Mouse (Mus musculus): ENCODE measurements around the gene Vmn2r88. TPM values are rescaled to one million over a fixed set of nuclear protein-coding genes. Genes with fewer than 3 reads are reported as not detected.
"Not testable (repeated sequence)": the region's sequence is repeated elsewhere in the genome, so short reads cannot be mapped to it uniquely, and the experiment has no call there.

Vmn2r88 gene
- not detected in 2 replicates for polyA plus RNA-seq (2012; rRNA removed)

GRCm38 (mm10) chr14:51410520-51410919, at the start of gene Vmn2r88:
TSS of gene Vmn2r88 (plus strand) at chr14:51410820.
- DNase-seq (ENCODE audit: low read depth) = no peak

GRCm38 (mm10) chr14:51361456-51361855, 49.2 kb upstream of the Vmn2r88 start, which contains the start of gene Gm7247:
TSS of gene Gm7247 (plus strand) at chr14:51361756.
- no peak for DNase-seq (ENCODE audit: low read depth)

- no peak for DNase-seq (ENCODE audit: low read depth)
Measured at GRCm38 (mm10) chr14:51382805-51383204, 27.8 kb upstream of the Vmn2r88 start.

- DNase-seq (ENCODE audit: low read depth) = no peak
Measured at GRCm38 (mm10) chr14:51384351-51384750, 26.3 kb upstream of the Vmn2r88 start.

GRCm38 (mm10) chr14:51385741-51386140, 24.9 kb upstream of the Vmn2r88 start:
- DNase-seq (ENCODE audit: low read depth) = no peak

GRCm38 (mm10) chr14:51387768-51388167, 22.9 kb upstream of the Vmn2r88 start:
- DNase-seq (ENCODE audit: low read depth) = no peak

GRCm38 (mm10) chr14:51388222-51388621, 22.4 kb upstream of the Vmn2r88 start:
- no peak for DNase-seq (ENCODE audit: low read depth)

- no peak for DNase-seq (ENCODE audit: low read depth)
Measured at GRCm38 (mm10) chr14:51423885-51424284, 13.3 kb downstream of the Vmn2r88 start.

- DNase-seq (ENCODE audit: low read depth) = not testable (repeated sequence)
Measured at GRCm38 (mm10) chr14:51430138-51430537, 19.5 kb downstream of the Vmn2r88 start.

GRCm38 (mm10) chr14:51434546-51434945, 23.9 kb downstream of the Vmn2r88 start:
- DNase-seq (ENCODE audit: low read depth) = no peak

- no peak for DNase-seq (ENCODE audit: low read depth)
Measured at GRCm38 (mm10) chr14:51435020-51435419, 24.4 kb downstream of the Vmn2r88 start.

GRCm38 (mm10) chr14:51438955-51439354, 28.3 kb downstream of the Vmn2r88 start:
- no peak for DNase-seq (ENCODE audit: low read depth)

- not testable (repeated sequence) for DNase-seq (ENCODE audit: low read depth)
Measured at GRCm38 (mm10) chr14:51451557-51451956, 40.9 kb downstream of the Vmn2r88 start, which contains the start of gene Vmn2r89. TSS of gene Vmn2r89 (plus strand) at chr14:51451857.

Other genes with a start within 250 kb of the Vmn2r88 start
- gene Rnase2b, start 248.6 kb upstream of the Vmn2r88 start, polyA plus RNA-seq (2012; rRNA removed) = not detected in 2 replicates
- not detected in 2 replicates for gene Ang2, start 211.7 kb upstream of the Vmn2r88 start, polyA plus RNA-seq (2012; rRNA removed)
- not detected in 2 replicates for gene Ear14, start 207.4 kb upstream of the Vmn2r88 start, polyA plus RNA-seq (2012; rRNA removed)
- gene Rnase2a, start 154.7 kb upstream of the Vmn2r88 start, polyA plus RNA-seq (2012; rRNA removed) = 0.28 and 15.0 TPM in 2 replicates
- gene Gm7247, start 49.1 kb upstream of the Vmn2r88 start, polyA plus RNA-seq (2012; rRNA removed) = not detected in 2 replicates
- not detected in 2 replicates for gene Vmn2r89, start 41.0 kb downstream of the Vmn2r88 start, polyA plus RNA-seq (2012; rRNA removed)
- gene Gm5622, start 142.0 kb downstream of the Vmn2r88 start, polyA plus RNA-seq (2012; rRNA removed) = not detected in 2 replicates
- not detected in 2 replicates for gene Gm17175, start 163.2 kb downstream of the Vmn2r88 start, polyA plus RNA-seq (2012; rRNA removed)
- gene Gm17174, start 181.3 kb downstream of the Vmn2r88 start, polyA plus RNA-seq (2012; rRNA removed) = not detected in 2 replicates
- gene Gm17078, start 200.5 kb downstream of the Vmn2r88 start, polyA plus RNA-seq (2012; rRNA removed) = not detected in 2 replicates
- gene Gm4181, start 224.8 kb downstream of the Vmn2r88 start, polyA plus RNA-seq (2012; rRNA removed) = not detected in 2 replicates